Mouse (Mus musculus) splenic B cell, adult 2 months (primary cell): ENCODE measurements around the gene Nav3.

Source experiments
- DNase-seq: peaks from one replicate; pipeline ENCODE4 v3.0.0-alpha.2; 2011; ENCODE audit warnings: low read depth, low spot score
- H3K27me3 ChIP-seq: 2 replicates; pipeline ENCODE4 v1.6.1; 2012; ENCODE audit warnings: mild to moderate bottlenecking, low read length, moderate library complexity, mixed read lengths; ENCODE audit not compliant: control insufficient read depth, poor library complexity, insufficient read depth, severe bottlenecking
- H3K36me3 ChIP-seq: 2 replicates; pipeline ENCODE4 v1.6.1; 2012; ENCODE audit warnings: mild to moderate bottlenecking, low read length, moderate library complexity, mixed read lengths; ENCODE audit not compliant: control insufficient read depth, poor library complexity, insufficient read depth, severe bottlenecking

Nav3 gene

GRCm38 (mm10) chr10:109861275-109861674 is 594.7 kb downstream of the Nav3 start:
- H3K27me3 ChIP-seq, result no peaks in the 10 kb centered on the region
- DNase-seq, result no peak
- no peaks in the 10 kb centered on the region for H3K36me3 ChIP-seq

GRCm38 (mm10) chr10:109858568-109858967 is 597.4 kb downstream of the Nav3 start:
- no peak for DNase-seq
- H3K27me3 ChIP-seq, result no peaks in the 10 kb centered on the region
- no peaks in the 10 kb centered on the region for H3K36me3 ChIP-seq

GRCm38 (mm10) chr10:109852392-109852791 is 603.6 kb downstream of the Nav3 start:
- H3K27me3 ChIP-seq, result no peaks in the 10 kb centered on the region
- H3K36me3 ChIP-seq, result no peaks in the 10 kb centered on the region
- no peak for DNase-seq

DNA sequence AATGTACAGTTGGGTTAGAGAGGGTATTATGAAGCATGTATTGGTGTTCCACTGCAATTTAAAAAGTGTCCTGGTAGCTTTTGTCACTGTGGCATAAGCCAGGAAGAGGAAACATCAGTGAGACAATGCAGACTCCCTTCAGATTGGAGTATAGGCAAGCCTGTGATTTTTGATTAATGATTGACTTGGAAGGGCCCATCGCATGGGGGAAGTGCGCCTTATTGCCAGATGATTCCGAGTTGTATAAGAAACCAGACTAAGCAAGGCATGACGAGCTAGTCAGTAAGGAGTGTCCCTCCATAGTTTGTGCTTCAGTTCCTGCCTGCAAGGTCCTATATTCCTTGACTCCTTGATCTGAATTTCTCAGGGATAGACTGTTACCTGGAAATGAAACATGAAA is 608.4 kb downstream of the Nav3 start:
- H3K36me3 ChIP-seq, result no peaks in the 10 kb centered on the region
- DNase-seq, result no peak

GRCm38 (mm10) chr10:109843661-109844060 is 612.3 kb downstream of the Nav3 start:
- no peaks in the 10 kb centered on the region for H3K27me3 ChIP-seq
- H3K36me3 ChIP-seq, result no peaks in the 10 kb centered on the region
- DNase-seq, result no peak

More for the DNA sequence above, 608.4 kb downstream of the Nav3 start:
- H3K27me3 ChIP-seq, result no peaks in the 10 kb centered on the region

DNA sequence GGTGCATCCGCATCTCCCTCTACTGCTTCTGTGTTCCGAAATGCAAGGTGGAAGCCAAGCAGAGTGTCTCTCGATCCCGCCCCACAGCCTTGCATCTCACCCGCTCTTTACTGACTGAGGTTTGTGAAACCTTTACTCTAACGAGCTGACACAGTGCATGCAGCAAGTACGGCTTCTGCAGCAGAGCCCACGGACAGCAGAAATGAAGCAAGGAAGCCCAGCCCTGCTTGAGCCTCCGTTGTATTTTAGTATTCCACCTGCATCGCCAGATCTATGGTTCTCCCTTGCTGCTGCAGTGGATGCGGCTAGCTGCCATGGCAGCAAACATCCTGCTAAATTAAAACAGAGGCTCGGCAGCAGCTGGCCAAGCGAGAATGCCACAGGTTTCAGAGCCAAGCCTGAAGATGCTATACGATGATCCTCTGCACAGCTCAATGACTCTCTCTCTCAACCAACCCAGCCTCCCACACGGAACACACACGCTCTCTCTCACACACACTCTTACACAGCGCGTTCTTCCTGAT is 623.2 kb downstream of the Nav3 start:
- Histone ChIP-seq H3K27me3 (no peaks in the 10 kb centered on the region), H3K36me3 (no peaks in the 10 kb centered on the region)
- no peak for DNase-seq

- Histone ChIP-seq H3K36me3 (no peaks in the 10 kb centered on the region), H3K27me3 (no peaks in the 10 kb centered on the region)
- no peak for DNase-seq
Observed at GRCm38 (mm10) chr10:109806782-109807493, 649.1 kb downstream of the Nav3 start.

GRCm38 (mm10) chr10:109803441-109803840 is 652.6 kb downstream of the Nav3 start:
- Histone ChIP-seq H3K27me3 (no peaks in the 10 kb centered on the region), H3K36me3 (no peaks in the 10 kb centered on the region)
- DNase-seq, result no peak

- no peaks in the 10 kb centered on the region for H3K27me3 ChIP-seq
- no peak for DNase-seq
- H3K36me3 ChIP-seq, result no peaks in the 10 kb centered on the region
Observed at GRCm38 (mm10) chr10:109802236-109802635, 653.8 kb downstream of the Nav3 start.

- DNase-seq, result no peak
- H3K36me3 ChIP-seq, result no peaks in the 10 kb centered on the region
- H3K27me3 ChIP-seq, result no peaks in the 10 kb centered on the region
Observed at GRCm38 (mm10) chr10:109799246-109799645, 656.8 kb downstream of the Nav3 start.

GRCm38 (mm10) chr10:109796981-109797380 is 659.0 kb downstream of the Nav3 start:
- Histone ChIP-seq H3K27me3 (no peaks in the 10 kb centered on the region), H3K36me3 (no peaks in the 10 kb centered on the region)
- DNase-seq, result no peak

- Histone ChIP-seq H3K36me3 (no peaks in the 10 kb centered on the region), H3K27me3 (no peaks in the 10 kb centered on the region)
- DNase-seq, result no peak
Observed at GRCm38 (mm10) chr10:109793491-109793890, 662.5 kb downstream of the Nav3 start.

GRCm38 (mm10) chr10:109788728-109789127 is 667.3 kb downstream of the Nav3 start:
- H3K27me3 ChIP-seq, result no peaks in the 10 kb centered on the region
- DNase-seq, result no peak
- no peaks in the 10 kb centered on the region for H3K36me3 ChIP-seq

GRCm38 (mm10) chr10:109779109-109779508 is 676.9 kb downstream of the Nav3 start:
- no peaks in the 10 kb centered on the region for H3K27me3 ChIP-seq
- no peak for DNase-seq

DNA sequence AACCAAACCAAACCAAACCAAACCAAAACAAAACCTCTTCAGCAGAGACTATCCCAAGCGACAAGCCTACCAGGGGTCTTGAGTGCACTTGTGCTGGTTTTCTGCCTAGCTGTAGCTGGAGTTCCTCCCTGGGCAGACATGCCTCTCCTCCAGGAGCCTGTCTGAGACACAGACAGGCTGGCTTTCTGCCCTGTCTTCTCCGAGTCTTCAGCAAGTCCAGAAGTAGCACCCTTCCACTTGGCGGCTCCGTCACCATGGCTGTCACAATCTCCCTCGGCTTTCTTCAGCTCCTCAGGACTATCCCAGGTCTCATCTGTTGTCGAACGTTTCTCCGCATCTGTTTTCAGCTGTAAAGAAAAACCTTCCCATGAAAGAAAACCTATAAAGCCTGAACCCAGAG is 686.9 kb downstream of the Nav3 start:
- no peaks in the 10 kb centered on the region for H3K36me3 ChIP-seq
- no peak for DNase-seq
- no peaks in the 10 kb centered on the region for H3K27me3 ChIP-seq

More at GRCm38 (mm10) chr10:109779109-109779508, 676.9 kb downstream of the Nav3 start:
- no peaks in the 10 kb centered on the region for H3K36me3 ChIP-seq

DNA sequence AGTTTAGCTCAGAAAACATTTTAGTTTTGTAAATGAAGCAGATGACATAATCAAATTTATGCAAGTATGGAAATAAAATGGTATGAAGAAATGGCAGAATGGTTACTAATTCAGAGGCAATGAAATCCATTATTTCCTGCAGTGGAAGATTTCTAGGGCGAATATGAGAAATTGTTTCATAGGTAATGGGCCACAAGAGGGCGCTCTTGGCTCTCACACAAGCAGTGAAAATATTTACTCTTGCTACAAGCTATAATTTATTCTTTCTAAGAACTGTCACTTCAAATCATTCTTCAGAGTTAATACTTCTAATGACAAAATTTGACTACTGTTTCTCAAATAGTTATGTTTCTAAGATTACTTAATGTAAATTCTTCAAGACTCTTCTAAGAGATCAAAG is 690.4 kb downstream of the Nav3 start:
- H3K27me3 ChIP-seq, result no peaks in the 10 kb centered on the region
- no peak for DNase-seq

More for the DNA sequence above, 690.4 kb downstream of the Nav3 start:
- no peaks in the 10 kb centered on the region for H3K36me3 ChIP-seq
